Mouse (Mus musculus) midbrain, embryonic 16.5 days (tissue): ENCODE results near the gene Ing3. TPM values are rescaled to one million over a fixed set of nuclear protein-coding genes. Genes with fewer than 3 reads are reported as not detected.

Experiments
- ATAC-seq: fragments of 200-750 bp; cut with Nextera tagmentation; 2 replicates; pipeline ENCODE4 v1.8.0; 2017; ENCODE audit warnings: moderate TSS enrichment
- H3K27ac ChIP-seq: fragments of 300-500 bp; sonication (generic); 2 replicates; pipeline ENCODE4 v1.5.1; 2014; ENCODE audit warnings: mild to moderate bottlenecking, low read length, mixed read lengths
- H3K27me3 ChIP-seq: fragments of 300-500 bp; sonication (generic); 2 replicates; pipeline ENCODE4 v1.6.1; 2014; ENCODE audit warnings: low read depth, low read length, mixed read lengths; ENCODE audit not compliant: control insufficient read depth, insufficient read depth
- H3K36me3 ChIP-seq: fragments of 300-500 bp; sonication (generic); 2 replicates; pipeline ENCODE4 v1.6.1; 2014; ENCODE audit warnings: mild to moderate bottlenecking, low read length, moderate library complexity, mixed read lengths; ENCODE audit not compliant: control insufficient read depth, insufficient read depth
- H3K4me1 ChIP-seq: fragments of 300-500 bp; sonication (generic); 2 replicates; pipeline ENCODE4 v1.6.1; 2014; ENCODE audit warnings: mild to moderate bottlenecking, low read length, mixed read lengths; ENCODE audit not compliant: control insufficient read depth, insufficient read depth
- H3K4me2 ChIP-seq: fragments of 300-500 bp; sonication (generic); 2 replicates; pipeline ENCODE4 v1.6.1; 2014; ENCODE audit warnings: mild to moderate bottlenecking, low read length, mixed read lengths
- H3K4me3 ChIP-seq: fragments of 300-500 bp; sonication (generic); 2 replicates; pipeline ENCODE4 v1.5.1; 2014; ENCODE audit warnings: low read depth, mild to moderate bottlenecking, low read length, moderate library complexity, mixed read lengths
- H3K9ac ChIP-seq: fragments of 300-500 bp; sonication (generic); 2 replicates; pipeline ENCODE4 v1.6.1; 2014; ENCODE audit warnings: low read depth, low read length, mixed read lengths
- H3K9me3 ChIP-seq: fragments of 300-500 bp; sonication (generic); replicated peaks from 2 replicates; pipeline ENCODE4 v1.6.1; 2014; ENCODE audit warnings: mild to moderate bottlenecking, low read length, mixed read lengths; ENCODE audit not compliant: control insufficient read depth, poor library complexity, severe bottlenecking
- WGBS: fragments of 180-500 bp; shearing (Covaris S2); extraction: QIAGEN DNeasy Blood & Tissue Kit; methylation state at CpG from one replicate; pipeline ENCODE4 v1.1.7; 2014; 5-methylcytosine and 5-hydroxymethylcytosine counted together
- polyA plus RNA-seq: library from polyadenylated mRNA; unstranded; fragments of >200 nt; fragmentation: Nextera tagmentation; extraction: Ambion mirVana; gene quantifications from 2 replicates; pipeline ENCODE4 v1.2.1, GENCODE M21; 2015

Gene Ing3
- polyA plus RNA-seq, 1 experiment from 2014 or later = 44.2 TPM

DNA sequence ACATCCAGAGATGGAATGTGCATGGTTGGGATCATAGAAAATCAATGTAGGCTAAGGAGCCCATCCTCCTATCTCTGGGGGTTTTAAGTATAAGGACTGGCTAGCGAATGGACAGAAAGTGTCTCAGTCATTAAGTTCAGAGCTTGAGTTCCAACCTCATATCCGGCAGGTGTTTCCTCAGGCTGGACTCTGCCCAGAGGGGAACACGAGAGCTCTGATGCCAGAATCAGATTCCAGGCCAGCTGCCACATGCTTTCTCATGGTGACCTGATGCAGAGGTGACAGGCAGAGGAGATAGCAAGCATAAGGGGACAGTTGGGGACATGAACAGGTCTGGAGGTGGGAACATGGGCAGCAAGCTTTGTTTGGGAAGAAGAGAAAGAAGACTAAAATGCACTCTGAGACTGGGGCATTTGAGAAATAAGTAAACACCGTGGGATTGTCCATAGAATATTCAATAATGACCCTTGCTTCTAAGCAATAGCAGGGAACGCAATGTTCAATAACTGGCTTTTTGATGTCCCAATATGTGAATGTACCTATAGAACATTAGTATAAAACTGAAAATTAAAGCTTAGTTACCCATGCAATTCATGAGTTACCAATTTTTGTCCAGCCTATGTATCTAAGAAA lies 52.0 kb downstream of the Ing3 start:
- no peak overlapping the region for H3K9ac ChIP-seq
- H3K4me3 ChIP-seq = no peak overlapping the region
- H3K27ac ChIP-seq = no peak overlapping the region
- H3K36me3 ChIP-seq = no peaks in the 10 kb centered on the region
- no peaks in the 10 kb centered on the region for H3K4me1 ChIP-seq
- no peaks in the 10 kb centered on the region for H3K9me3 ChIP-seq
- no peak for ATAC-seq
- WGBS = 87% methylated on average over 5 of the region's 5 CpGs
- H3K27me3 ChIP-seq = no peaks in the 10 kb centered on the region; the same call in 1 of the 2 replicates
- no peak overlapping the region for H3K4me2 ChIP-seq

- H3K27ac ChIP-seq = no peak overlapping the region
- H3K36me3 ChIP-seq = no peaks in the 10 kb centered on the region
- no peak overlapping the region for H3K4me3 ChIP-seq
- H3K9me3 ChIP-seq = no peaks in the 10 kb centered on the region
- H3K4me2 ChIP-seq = no peak overlapping the region
- 37% methylated on average over 17 of the region's 17 CpGs for WGBS
- H3K9ac ChIP-seq = no peak overlapping the region
- no peak for ATAC-seq
- H3K27me3 ChIP-seq = no peaks in the 10 kb centered on the region; the same call in 1 of the 2 replicates
- H3K4me1 ChIP-seq = no peaks in the 10 kb centered on the region
Observed at GRCm38 (mm10) chr6:22002521-22003199, 53.3 kb downstream of the Ing3 start.

DNA sequence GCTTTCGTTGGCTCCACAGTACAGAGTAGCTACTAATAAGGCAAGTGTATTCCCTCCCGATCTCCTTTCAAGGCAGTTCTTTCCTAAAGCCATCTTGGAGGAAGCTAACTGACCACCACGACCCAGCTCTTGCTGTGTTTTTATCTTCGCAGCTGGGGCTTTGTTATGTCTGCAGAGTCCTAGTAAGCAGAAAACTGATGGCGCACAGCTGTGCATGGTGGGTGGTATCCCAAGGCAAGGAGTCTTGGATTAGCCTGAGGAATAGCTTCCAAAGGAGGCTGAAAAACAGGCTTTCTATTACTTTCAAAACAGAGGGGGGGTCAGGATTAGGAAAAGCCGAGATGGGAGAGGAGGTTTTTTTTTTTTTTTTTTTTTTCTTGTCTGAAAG lies 53.8 kb downstream of the Ing3 start:
- H3K36me3 ChIP-seq = no peaks in the 10 kb centered on the region
- no peaks in the 10 kb centered on the region for H3K4me1 ChIP-seq
- H3K27me3 ChIP-seq = no peaks in the 10 kb centered on the region; the same call in 1 of the 2 replicates
- H3K4me2 ChIP-seq = no peak overlapping the region
- H3K4me3 ChIP-seq = no peak overlapping the region
- no peak overlapping the region for H3K27ac ChIP-seq
- WGBS = 9% methylated on average over 6 of the region's 6 CpGs
- H3K9me3 ChIP-seq = no peaks in the 10 kb centered on the region
- no peak overlapping the region for H3K9ac ChIP-seq
- ATAC-seq = no peak

DNA sequence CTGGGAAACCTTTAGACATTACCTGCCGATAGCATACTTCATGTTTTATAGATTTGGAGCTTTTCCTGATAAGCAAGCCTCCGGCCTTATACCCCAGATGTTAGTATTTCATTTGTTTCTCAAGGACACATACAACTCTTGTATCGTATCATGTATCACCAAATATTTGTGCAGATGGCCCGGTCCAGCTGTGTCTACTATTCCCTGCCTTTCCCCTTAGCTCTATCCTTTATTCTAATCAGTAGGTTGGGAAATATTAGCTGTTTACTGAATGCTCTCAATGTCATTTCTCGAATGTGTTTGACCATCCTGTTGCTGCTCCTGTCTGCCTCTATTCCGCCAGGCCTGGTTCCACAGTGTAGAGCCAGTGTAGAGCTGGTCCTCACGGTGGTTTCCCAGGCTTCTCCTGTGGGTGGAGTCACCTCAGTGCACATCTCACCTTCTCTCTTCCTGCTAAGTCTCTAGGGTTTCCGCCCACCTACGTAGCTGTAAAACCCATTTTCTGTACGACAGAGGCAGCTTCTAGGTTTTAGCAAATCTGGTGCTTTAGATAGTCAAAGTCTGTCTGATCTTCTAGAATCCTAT lies 54.7 kb downstream of the Ing3 start:
- no peak for ATAC-seq
- Histone ChIP-seq H3K4me2 (no peak overlapping the region), H3K27me3 (no peaks in the 10 kb centered on the region; the same call in 1 of the 2 replicates), H3K9ac (no peak overlapping the region), H3K4me1 (no peaks in the 10 kb centered on the region), H3K9me3 (no peaks in the 10 kb centered on the region), H3K27ac (no peak overlapping the region), H3K4me3 (no peak overlapping the region), H3K36me3 (no peaks in the 10 kb centered on the region)
- 83% methylated on average over 10 of the region's 10 CpGs for WGBS

DNA sequence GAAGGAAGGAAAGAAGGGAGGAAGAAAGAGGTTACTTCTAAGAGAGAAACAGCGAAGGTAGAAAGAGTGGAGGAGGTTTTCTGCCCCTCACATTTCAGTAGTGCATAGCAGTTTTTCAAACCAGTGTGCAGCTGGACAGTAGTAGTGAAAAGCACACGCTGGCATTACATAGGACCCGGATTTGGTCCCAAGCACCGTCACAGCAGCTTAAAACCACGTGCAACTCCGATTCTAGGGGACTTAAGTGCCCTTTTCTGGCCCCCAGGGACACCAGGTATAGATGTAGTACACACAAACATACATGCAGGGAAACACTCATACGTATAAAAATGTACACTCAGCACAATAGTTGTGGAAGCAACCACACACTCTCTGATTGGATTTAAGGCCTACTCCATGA lies 59.0 kb downstream of the Ing3 start:
- H3K36me3 ChIP-seq = no peaks in the 10 kb centered on the region
- H3K27me3 ChIP-seq = no peaks in the 10 kb centered on the region
- H3K9ac ChIP-seq = no peak overlapping the region
- H3K4me2 ChIP-seq = no peak overlapping the region
- no peak overlapping the region for H3K27ac ChIP-seq
- no peaks in the 10 kb centered on the region for H3K4me1 ChIP-seq
- no peak overlapping the region for H3K4me3 ChIP-seq
- H3K9me3 ChIP-seq = no peaks in the 10 kb centered on the region
- ATAC-seq = no peak
- WGBS = 88% methylated on average over 7 of the region's 7 CpGs

- Histone ChIP-seq H3K4me1 (no peaks in the 10 kb centered on the region), H3K4me2 (no peak overlapping the region), H3K27me3 (no peaks in the 10 kb centered on the region), H3K27ac (no peak overlapping the region), H3K9me3 (no peaks in the 10 kb centered on the region), H3K36me3 (no peaks in the 10 kb centered on the region), H3K9ac (no peak overlapping the region), H3K4me3 (no peak overlapping the region)
- no peak for ATAC-seq
- 90% methylated on average over 12 of the region's 12 CpGs for WGBS
Observed at GRCm38 (mm10) chr6:22010258-22010657, 60.9 kb downstream of the Ing3 start.

- no peak overlapping the region for H3K4me3 ChIP-seq
- no peaks in the 10 kb centered on the region for H3K36me3 ChIP-seq
- no peaks in the 10 kb centered on the region for H3K9me3 ChIP-seq
- 95% methylated on average over 11 of the region's 11 CpGs for WGBS
- H3K4me1 ChIP-seq = no peaks in the 10 kb centered on the region
- H3K4me2 ChIP-seq = no peak overlapping the region
- no peak overlapping the region for H3K9ac ChIP-seq
- no peaks in the 10 kb centered on the region for H3K27me3 ChIP-seq
- ATAC-seq = no peak
- no peak overlapping the region for H3K27ac ChIP-seq
Observed at GRCm38 (mm10) chr6:22010761-22011281, 61.5 kb downstream of the Ing3 start.

GRCm38 (mm10) chr6:22011546-22011945 lies 62.2 kb downstream of the Ing3 start:
- no peak overlapping the region for H3K9ac ChIP-seq
- H3K36me3 ChIP-seq = no peaks in the 10 kb centered on the region
- ATAC-seq = no peak
- H3K4me2 ChIP-seq = no peak overlapping the region
- H3K27ac ChIP-seq = no peak overlapping the region
- WGBS = 82% methylated on average over 2 of the region's 2 CpGs
- no peaks in the 10 kb centered on the region for H3K9me3 ChIP-seq
- no peak overlapping the region for H3K4me3 ChIP-seq
- no peaks in the 10 kb centered on the region for H3K27me3 ChIP-seq
- H3K4me1 ChIP-seq = no peaks in the 10 kb centered on the region

GRCm38 (mm10) chr6:22012099-22012498 lies 62.7 kb downstream of the Ing3 start:
- Histone ChIP-seq H3K4me3 (no peak overlapping the region), H3K27me3 (no peaks in the 10 kb centered on the region), H3K4me2 (no peak overlapping the region), H3K9ac (no peak overlapping the region), H3K27ac (no peak overlapping the region), H3K9me3 (no peaks in the 10 kb centered on the region), H3K4me1 (no peaks in the 10 kb centered on the region), H3K36me3 (no peaks in the 10 kb centered on the region)
- no peak for ATAC-seq
- WGBS = 86% methylated on average over 5 of the region's 5 CpGs
